Mouse (Mus musculus) cerebellum, adult 2 months (tissue): ENCODE results near the gene Olfr205.

Experiments
- CTCF ChIP-seq: fragments of 200-500 bp; IDR thresholded peaks from 2 replicates; pipeline ENCODE4 v1.5.1; 2011; ENCODE audit warnings: low read depth, mild to moderate bottlenecking, control low read depth, low read length, moderate library complexity, borderline replicate concordance; ENCODE audit not compliant: insufficient read depth
- POLR2A ChIP-seq: fragments of 200-500 bp; IDR thresholded peaks from 2 replicates; pipeline ENCODE4 v1.6.1; 2011; ENCODE audit warnings: low read length, control low read depth, borderline replicate concordance; ENCODE audit not compliant: insufficient read depth

DNA sequence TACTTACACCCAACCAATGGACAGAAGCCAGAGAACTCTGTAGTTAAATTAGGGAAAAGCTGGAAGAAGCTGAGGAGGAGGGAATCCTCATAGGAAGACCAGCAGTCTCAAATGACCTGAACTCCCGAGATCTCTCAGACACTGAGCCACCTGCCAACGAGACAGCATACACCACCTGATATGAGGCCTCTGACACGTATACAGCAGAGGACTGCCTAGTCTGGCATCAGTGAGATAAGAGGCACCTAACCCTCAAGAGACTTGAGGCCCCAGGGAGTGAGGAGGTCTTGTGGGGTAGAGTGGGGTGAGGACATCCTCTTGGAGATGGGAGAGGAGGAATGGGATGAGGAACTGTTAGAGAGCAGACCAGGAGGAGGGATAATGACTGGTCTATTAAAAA, 50.4 kb downstream of the Olfr205 start:
- no peak for TF ChIP-seq POLR2A
- TF ChIP-seq CTCF = no peak
